Mouse (Mus musculus): ENCODE measurements around the gene Adcy2.

DNA sequence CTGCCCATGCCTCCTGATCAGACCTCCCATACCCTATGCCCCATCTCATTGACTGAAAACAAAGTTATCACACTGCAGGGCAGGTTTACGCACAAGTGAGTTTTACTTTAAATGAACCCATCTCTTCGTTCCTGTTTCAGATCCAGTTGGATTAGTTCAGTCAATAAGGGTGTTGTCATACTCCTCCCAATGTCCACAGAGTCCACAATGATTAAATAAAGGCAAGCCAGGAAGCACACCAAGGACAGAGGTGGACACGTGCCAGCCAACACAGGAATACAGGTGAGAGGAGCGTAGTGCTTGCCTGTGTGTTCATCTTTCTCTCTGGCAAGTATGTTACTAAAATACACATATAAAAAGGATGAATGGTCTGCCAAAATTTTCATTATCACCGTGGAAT lies 3.3 kb upstream of the Adcy2 start:
- TF ChIP-seq POLR2A (IDR thresholded peaks at IDR 0.05; ENCODE audit: borderline replicate concordance, control insufficient read depth, low read depth, low read length), result no peak
- no peak for TF ChIP-seq CTCF (IDR thresholded peaks at IDR 0.05; ENCODE audit: control insufficient read depth, insufficient read depth, low read length)

All from bone marrow, adult 2 months (tissue).